Mouse (Mus musculus): ENCODE measurements at regions not wholly inside any gene's neighbourhood (a gene's known extent, or its start where the extent isn't known, plus 50 kb on each side); places are given as distances from the start of the nearest gene placed in this dataset.
A peak's percentile ranks its signal among the peaks of the same experiment; 100 is the strongest.

- no peak for DNase-seq
These were observed 1382.9 kb upstream of the Tenm2 start for GRCm38 (mm10) chr11:38618707-38619106.

- peak; percentile 77 to 79 for DNase-seq
These were observed 1365.2 kb upstream of the Tenm2 start for GRCm38 (mm10) chr11:38600971-38601370.

DNA sequence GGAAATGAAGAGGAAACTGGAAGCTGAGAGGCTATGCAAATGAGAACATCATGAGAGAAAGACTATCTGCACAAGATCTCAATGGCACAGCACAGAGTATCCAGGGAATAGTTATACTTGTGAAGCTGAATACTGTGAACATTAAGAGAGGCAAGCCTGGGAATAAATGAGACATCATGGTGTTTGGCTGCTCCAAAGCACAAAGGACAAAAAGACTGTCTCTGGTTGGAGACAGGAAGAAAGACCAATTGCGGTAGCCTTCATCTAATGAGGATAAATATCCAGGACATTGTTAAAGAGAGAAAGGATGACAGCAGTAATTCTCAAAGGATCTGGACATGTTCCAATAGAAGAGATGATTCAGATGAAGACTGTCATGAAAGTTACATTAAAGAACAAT is 1332.8 kb upstream of the Tenm2 start:
- DNase-seq = no peak

DNA sequence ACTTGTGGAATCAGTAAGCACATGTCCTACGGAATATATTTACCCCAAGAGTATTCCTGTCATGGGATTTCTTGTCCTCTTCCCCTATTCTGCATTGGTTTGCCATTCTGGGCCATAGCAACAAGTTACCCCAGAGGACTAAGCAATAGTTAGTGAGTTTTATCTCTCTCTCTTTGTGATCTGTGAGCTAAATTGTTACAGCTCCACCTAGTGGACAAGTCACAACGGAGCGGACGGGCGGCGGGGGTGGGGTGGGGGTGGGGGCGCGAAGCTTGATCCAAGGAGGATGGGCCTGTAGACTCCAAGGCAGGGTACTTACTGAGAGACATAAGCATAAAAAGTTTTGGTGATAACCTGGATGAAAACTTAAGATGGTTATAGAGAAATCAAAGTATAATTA is 1308.1 kb upstream of the Tenm2 start:
- peak; percentile 40 to 66 for DNase-seq

GRCm38 (mm10) chr11:38540097-38540496 is 1304.3 kb upstream of the Tenm2 start:
- no peak for DNase-seq

GRCm38 (mm10) chr11:38532282-38532681 is 1296.5 kb upstream of the Tenm2 start:
- DNase-seq = no peak

GRCm38 (mm10) chr11:38509676-38510075 is 1273.9 kb upstream of the Tenm2 start:
- no peak for DNase-seq

- no peak for DNase-seq
These were observed 1228.5 kb upstream of the Tenm2 start for GRCm38 (mm10) chr11:38464239-38464596.

GRCm38 (mm10) chr11:38463568-38464238 is 1227.9 kb upstream of the Tenm2 start:
- no peak for DNase-seq

- no peak for DNase-seq
These were observed 1207.5 kb upstream of the Tenm2 start for GRCm38 (mm10) chr11:38443291-38443690.

GRCm38 (mm10) chr11:38410302-38410701 is 1174.5 kb upstream of the Tenm2 start:
- peak; percentile 26 to 35 for DNase-seq

DNA sequence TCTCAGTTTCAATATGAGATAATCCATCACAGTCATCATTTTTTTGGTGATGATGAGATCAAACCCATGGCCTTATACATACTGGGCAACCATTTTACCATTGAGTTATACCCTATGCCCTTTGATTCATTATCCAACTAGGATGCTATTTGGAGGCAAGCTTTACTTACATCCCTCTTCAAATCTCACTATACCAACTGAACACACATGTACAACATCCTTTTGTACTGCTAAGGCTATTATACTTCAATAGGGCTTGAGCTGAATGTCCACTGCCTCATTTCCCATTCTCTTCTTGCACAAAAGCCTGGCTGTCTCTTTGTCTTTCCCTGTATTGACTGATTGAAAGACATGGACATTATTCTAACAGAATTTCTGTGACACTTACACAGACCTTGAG is 1162.0 kb upstream of the Tenm2 start:
- DNase-seq = no peak

DNA sequence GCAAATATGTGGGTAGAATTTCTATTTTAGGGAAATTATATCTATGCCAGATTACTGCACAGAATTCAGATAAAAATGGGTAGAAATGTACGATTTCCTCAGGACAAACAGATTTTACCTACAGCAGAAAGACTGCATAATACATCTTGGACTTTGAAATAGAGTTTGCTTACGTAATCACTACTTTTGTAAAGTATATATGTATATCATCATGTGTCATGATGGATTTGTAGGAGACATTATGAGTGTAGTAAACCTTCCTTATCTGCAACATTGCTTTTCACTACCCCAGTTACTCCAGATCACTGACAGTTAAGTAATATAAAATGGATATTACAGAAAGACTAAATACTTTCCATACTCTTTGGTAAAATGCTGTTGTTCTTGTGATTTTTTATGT is 1151.2 kb upstream of the Tenm2 start:
- no peak for DNase-seq

GRCm38 (mm10) chr11:38346442-38346841 is 1110.7 kb upstream of the Tenm2 start:
- no peak for DNase-seq

- no peak for DNase-seq
These were observed 1099.6 kb upstream of the Tenm2 start for GRCm38 (mm10) chr11:38335411-38335810.

DNA sequence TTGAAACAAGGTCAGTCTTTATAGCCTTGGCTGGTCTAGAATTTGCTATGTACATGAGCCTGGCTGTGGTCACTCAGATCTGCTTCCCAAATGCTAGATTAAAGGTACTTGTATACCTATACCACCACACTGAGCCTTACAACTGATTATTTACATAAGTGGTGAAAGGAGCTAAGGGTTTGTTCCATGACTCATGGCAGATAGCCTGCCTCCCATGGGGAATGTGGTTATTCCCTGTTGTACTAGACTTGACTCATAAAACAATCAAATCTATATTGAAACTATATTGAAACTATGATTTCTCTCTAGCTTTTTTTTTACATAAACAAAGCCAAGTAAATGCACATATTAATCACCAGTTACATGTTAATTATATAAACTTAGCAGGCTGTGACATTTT is 1061.9 kb upstream of the Tenm2 start:
- no peak for DNase-seq

DNA sequence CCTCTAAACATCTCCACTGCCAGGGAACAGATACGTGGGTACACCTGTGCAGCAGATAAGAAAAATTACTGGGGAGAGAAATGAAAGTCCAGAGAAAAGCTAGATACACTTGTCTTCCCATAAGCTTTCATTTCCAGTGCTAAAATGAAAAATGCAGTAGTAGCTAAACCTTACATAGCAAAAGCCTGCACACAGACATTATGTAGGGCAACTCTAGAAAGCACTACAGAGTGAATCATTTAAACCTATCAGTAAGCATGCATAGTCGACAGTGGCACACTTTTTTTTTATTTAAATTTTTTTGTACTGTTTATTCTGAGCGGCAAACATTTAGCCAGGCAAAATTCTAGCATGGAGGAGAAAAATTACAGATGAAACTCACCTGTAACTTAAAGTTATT is 1055.5 kb upstream of the Tenm2 start:
- no peak for DNase-seq

DNA sequence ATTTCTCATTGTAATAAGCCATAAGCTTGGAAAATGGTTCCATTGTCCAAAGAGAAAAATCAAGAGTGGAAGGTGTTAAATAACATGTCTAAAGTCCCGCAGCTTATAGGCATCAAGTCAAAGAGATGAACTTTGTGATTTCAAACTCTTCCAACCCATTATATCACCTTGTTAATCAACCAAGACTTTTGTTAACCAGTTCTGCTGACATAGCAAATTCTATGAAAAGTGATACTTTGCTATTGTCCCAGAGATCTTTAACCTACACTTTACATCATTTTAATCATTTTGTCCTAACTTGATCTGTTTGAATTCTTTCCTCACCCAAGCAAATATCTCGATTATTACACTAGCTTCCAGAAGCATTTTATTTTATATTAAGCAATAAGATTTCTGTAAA is 1045.2 kb upstream of the Tenm2 start:
- DNase-seq = no peak

All from cerebellum, postnatal 10 days (tissue).